Mouse (Mus musculus) bone marrow macrophage, adult 2 months (primary cell): ENCODE measurements around the gene Hdac7.

ENCODE experiments used
- CTCF ChIP-seq: IDR thresholded peaks from 2 replicates; pipeline ENCODE4 v1.5.1; 2012; ENCODE audit warnings: low read depth, mild to moderate bottlenecking, low read length, moderate library complexity
- POLR2A ChIP-seq: IDR thresholded peaks from 2 replicates; pipeline ENCODE4 v1.6.1; 2012; ENCODE audit warnings: mild to moderate bottlenecking, low read depth, low read length, borderline replicate concordance

DNA sequence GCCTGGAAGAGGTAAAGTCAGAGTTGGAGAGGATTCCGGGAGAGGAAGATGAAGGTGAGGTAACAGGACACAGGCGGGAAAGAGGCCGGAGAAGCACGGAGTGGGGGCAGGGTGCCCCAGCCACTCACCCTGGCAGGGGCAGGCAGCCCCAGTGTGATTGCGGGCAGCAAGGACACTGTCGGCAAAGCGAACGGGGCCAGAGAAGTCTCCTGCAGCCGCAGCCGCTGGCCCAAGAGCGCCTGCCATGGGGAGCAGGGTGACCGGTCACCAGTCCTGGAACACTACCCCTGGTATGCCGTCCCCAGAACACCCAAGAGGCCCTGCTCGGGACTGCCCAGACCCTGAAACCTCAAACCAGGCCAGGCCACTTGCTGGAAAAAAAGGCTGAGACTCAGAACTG is 35.8 kb downstream of the Hdac7 start:
- no peak for TF ChIP-seq POLR2A
- TF ChIP-seq CTCF: no peak
